Mouse (Mus musculus): ENCODE results near the gene Arfip2.

The Arfip2 gene

GRCm38 (mm10) chr7:105640233-105640893 is at the start of gene Arfip2, which contains the start of gene Gm45799:
TSS of gene Arfip2 (minus strand) at chr7:105640416.
TSS of gene Gm45799 (plus strand) at chr7:105640552.
- peak; percentile 95 for DNase-seq (ENCODE audit: low read depth, low spot score)

DNA sequence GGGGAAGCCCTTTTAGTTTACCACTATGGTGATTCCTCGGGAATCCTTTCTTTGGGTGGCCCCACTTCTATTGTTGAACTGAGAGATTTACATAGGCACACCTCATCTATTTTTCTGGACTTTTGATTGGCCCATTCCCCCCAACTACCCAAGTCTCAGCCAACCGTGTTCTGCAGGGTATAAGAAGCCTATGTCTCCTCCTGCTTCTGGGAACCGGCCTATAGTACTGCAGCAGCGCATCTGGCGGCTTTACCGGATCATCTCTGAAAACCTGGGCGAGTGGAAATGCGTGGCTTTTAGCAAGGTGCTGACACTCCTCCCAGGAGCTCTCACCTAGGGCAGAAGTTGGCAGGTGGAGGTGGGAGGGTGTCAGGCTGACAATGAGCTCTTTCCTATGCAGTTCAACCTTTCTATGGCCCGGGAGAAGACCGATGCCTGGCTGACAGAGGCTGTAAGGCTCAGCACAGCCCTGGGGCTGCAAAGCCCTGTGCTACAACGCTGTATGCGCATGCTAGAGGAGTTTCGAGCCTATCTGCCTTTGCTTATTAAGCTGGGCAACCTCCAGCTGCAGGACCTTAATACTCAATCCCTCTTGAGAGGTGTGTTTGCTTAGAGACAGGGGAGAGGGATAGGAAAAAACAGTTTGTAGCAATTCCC is 45.5 kb upstream of the Arfip2 start:
- DNase-seq (ENCODE audit: low read depth, low spot score), result no peak

- peak; percentile 66 for DNase-seq (ENCODE audit: low read depth, low spot score)
These were observed 10.6 kb upstream of the Arfip2 start, which contains the start of gene Dnhd1 for GRCm38 (mm10) chr7:105650639-105651435. TSS of gene Dnhd1 (plus strand) at chr7:105650827.

DNA sequence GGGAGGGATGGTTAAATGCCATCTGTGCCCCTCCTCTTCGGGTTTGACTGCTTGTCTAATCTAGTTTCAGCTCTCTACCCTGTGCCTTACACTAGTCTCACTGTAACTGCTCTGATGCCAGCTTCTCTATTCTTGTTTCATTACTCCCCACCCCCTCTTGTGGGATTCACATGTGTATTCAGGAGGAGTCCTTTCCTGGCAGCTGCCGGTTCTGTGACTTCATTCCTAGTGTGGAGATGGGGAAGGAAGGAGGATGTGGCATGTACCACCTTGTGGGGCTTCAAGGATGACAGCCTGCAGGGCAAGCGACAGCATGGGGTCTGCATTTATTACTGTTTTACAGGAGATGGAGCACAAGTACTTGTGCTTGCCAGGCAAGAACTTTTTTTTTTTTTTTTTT is 1.7 kb upstream of the Arfip2 start:
- DNase-seq (ENCODE audit: low read depth, low spot score), result no peak

DNA sequence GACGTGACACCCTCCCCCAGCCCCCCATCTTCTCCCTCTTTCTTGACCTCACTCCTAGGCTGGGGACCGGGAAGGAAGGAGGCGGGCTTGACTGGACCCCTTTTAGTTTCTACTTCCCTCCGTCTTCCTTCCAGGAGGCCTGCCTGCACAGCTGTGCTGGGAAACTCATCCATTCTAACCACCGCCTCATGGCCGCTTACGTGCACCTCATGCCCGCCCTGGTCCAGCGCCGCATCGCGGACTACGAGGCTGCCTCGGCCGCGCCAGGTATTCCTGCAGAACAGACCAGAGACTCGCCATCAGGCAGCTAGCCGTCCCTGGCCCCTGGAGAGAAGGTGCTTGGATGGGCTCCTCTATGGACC is 659 bp upstream of the Arfip2 start:
- DNase-seq (ENCODE audit: low read depth, low spot score), result no peak

GRCm38 (mm10) chr7:105639756-105640155 is 460 bp downstream of the Arfip2 start, which contains the start of gene Timm10b:
TSS of gene Timm10b (plus strand) at chr7:105640056.
- no peak for DNase-seq (ENCODE audit: low read depth, low spot score)

DNA sequence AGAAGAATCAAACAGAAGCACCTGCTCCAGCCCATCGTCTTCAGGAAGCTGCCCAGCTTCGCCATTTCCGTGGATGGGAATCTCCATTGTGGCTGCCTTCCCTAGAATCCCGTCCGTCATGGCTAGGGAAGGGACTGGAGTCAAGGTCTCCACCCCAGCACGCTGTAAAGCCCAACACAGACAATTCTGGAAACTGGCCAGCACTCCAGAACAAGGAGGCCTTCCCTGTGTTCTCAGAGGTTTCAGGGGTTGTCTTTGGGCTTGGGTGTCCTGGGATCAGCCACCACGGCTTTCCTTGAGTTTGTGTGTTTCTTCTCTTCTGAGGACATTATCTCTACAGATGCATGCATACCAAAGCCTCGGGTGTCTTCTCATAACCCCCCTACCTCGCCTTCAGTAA is 912 bp downstream of the Arfip2 start:
- DNase-seq (ENCODE audit: low read depth, low spot score), result no peak

DNA sequence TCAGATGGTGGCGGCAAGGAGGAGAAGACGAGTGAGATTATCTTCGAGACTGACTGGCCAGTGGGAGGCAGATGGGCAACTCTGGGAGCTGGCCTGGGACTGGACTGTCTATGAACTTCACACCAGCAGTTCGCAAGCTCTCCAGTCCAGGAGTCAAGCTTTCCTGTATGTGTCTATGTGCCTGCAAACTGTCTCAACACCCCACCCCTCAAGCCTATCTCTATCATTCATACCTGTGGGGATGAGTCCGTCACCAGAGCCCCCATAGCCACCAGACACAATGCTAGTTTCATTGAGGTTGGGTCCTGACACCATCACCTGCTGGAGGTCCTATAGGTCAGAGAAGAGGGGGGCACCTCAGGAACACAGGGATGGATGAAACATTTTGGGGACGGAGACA is 1.4 kb downstream of the Arfip2 start:
- DNase-seq (ENCODE audit: low read depth, low spot score), result no peak

DNA sequence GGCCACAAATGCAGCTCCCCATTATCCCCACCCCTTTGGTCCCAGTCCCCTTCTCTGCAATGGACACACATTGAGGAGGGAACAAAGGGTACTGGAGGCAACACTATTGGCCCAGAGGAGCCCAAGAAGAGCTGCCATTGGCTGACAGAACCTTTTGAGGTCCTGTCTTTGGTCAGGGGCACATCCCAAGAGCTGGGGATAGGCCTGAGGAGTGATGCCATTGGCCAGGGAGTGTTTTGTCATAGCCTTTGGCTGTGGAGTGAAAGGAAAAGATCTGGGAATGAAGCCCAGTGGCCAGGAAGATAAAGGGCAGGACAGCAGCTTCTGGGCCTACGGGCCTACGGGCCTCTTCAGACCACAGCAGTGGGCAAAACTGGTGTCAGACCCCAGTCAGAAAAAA is 4.5 kb downstream of the Arfip2 start:
- no peak for DNase-seq (ENCODE audit: low read depth, low spot score)

DNA sequence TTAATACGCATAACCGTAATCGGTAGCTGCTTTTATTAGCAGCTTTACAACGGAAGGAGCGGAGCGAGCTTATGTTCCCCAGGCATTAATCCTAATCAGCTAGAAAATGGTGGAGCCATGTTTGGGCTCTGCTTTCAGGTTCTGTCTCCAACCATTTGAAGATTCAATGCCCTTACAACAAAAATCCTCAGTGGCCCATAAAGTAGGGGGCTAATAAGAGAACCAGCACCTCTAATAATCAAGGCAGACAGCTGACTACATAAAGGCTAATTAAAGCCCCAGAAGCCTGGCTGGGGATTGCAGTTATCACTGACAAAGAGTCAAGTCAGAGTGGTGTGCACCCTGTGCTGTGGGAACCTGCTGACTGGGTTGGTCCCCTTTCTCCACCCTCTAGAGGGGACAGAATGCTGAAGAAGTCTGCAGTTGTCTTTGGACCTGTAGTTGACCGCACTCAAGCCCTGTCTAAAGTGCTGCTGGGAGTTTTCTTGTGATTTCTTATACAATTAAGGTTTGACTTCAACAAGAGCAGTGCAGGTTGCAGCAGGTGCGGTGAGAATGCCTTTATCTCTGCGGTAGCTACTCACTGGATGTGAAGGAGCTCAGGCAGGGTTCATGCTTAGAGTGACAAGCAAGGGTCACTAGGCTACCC is 5.8 kb downstream of the Arfip2 start:
- no peak for DNase-seq (ENCODE audit: low read depth, low spot score)

- DNase-seq (ENCODE audit: low read depth, low spot score), result no peak
These were observed 6.4 kb downstream of the Arfip2 start for GRCm38 (mm10) chr7:105633801-105634135.

- DNase-seq (ENCODE audit: low read depth, low spot score), result peak; percentile 73
These were observed 7.0 kb downstream of the Arfip2 start, which contains the start of gene Trim3 for GRCm38 (mm10) chr7:105633127-105633800. TSS of gene Trim3 (minus strand) at chr7:105633571.

DNA sequence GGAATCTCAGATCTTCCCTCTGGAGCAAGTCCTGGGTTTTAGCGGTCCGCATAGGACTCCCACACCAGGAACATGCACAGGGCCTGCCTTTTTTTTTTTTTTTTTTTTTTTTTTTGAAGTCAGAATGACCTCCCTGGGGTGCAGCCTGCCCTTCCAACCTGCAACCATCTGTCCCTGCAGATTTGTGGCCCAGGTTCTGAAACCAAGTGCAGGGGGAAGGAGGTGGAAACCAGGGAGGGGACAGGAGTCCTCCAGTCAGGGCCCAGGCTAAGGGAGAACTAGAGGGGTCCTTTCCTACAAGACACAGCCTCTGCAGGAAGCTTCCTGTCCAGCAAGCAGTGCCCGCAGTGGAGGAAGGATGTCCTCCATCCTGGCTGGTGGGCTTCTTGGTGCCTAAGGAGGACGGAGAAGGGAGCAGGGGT is 7.7 kb downstream of the Arfip2 start:
- no peak for DNase-seq (ENCODE audit: low read depth, low spot score)

- no peak for DNase-seq (ENCODE audit: low read depth, low spot score)
These were observed 11.6 kb downstream of the Arfip2 start for GRCm38 (mm10) chr7:105628633-105629032.

DNA sequence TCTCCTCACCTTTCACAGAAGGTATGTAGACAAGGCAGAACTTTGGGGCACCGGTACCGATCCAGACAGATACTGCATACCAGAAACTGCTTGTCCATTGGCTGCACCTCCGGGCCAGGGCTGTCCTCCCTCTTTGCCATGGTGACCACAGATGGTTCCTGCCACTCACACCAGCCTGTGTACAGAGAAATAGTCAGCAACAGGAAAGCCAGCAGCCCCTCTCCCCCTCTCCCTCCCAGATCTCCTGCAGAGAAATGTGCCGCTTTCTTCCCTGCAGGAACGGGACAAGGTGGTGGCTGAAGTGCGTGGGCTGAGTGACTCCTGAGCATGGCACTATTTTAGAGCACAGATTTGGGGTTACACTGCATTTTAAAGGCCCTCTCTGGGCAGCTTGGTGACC is 14.8 kb downstream of the Arfip2 start:
- DNase-seq (ENCODE audit: low read depth, low spot score), result no peak

DNA sequence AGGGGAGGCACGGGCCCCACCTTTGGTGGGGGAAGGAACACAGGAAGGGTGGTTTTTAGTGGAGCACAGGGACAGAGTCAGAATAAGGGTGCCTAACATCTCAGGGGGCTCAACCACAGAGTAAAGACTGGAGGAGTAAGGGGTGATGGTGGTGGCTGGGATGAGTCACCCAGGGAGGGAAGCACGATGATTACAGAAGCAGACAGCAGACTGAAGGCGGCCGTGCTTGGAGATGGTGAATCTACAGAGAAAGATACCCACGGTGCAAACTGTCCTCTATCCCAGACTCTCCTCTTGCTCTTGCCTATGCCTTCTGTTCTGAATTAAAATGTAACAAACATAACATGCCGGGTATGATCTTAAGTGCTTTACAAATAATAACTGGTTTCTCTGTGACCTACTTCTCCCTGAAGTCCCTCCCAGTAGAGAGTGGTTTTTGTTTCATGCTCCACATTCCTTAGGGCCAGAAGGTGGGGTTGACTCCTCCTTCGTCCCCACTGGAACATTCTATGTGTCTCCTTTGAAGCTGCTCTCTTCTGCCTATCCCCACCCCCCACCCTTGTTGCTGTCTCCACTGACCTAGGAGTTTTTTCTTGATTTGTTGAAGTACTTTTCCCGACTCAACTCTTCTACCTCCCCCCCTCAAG is 18.4 kb downstream of the Arfip2 start:
- DNase-seq (ENCODE audit: low read depth, low spot score), result no peak

DNA sequence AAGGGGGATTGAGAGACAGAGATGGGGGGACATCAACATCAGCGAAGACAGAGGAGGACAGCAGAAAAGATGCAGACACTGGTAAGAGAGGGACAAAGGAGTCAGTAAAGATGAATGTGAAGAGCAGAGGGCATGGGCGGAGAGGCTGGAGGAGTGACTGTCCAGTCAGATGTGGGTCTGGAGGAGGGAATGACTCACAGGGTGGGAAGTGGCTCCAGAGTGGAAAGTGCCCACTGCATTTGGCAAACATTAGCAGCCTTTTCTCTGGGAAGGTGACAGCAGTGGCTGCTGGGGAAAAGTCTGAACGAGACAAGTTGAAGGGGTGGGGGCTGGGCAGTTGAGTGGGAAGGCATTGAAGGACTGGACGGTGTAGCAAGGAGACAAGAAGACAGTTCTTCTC is 19.2 kb downstream of the Arfip2 start:
- no peak for DNase-seq (ENCODE audit: low read depth, low spot score)

DNA sequence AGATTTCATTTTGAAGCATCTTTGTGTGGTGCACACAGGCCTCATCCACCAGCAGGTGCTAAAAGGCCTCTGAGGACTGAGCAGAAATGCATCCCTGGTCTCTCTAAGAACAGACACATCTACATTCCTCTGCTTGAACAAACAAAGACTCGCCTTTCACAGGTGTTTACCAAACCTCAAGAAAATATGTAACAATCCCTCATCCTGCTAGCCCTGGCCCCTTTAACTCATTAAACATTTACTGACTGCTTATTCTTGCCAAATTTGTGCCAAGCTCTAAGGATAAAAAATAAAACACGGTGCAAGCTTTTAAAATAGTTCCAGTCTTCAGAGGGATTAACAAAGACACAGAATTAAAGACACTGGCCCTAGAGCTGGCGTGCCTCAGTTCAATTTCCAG is 20.5 kb downstream of the Arfip2 start:
- no peak for DNase-seq (ENCODE audit: low read depth, low spot score)

DNA sequence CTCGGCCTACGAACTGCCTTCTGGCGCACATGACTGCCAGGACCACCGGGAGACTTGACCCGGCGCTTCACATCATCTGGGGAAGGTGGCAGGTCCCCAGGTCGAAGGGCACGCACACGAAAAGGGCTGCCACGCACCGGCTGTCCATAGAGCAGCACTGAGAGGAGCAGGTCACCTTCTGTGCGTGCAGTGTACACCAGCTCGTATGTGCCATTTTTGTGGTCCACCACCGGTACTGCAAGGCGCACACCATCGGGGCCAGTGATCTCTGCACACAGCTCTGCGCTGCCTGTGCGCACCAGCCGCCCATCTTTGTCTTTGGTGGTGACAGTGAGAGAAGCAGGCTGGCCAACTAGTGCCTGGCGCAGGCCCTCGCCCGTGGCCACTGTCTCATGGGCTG is 22.4 kb downstream of the Arfip2 start:
- DNase-seq (ENCODE audit: low read depth, low spot score), result no peak

GRCm38 (mm10) chr7:105616561-105616960 is 23.7 kb downstream of the Arfip2 start:
- no peak for DNase-seq (ENCODE audit: low read depth, low spot score)

GRCm38 (mm10) chr7:105615720-105616119 is 24.5 kb downstream of the Arfip2 start:
- no peak for DNase-seq (ENCODE audit: low read depth, low spot score)
